Mouse (Mus musculus) pancreas, adult 10 weeks (tissue): Measurements from ENCODE around the gene Kif26a. TPM values are rescaled to one million over a fixed set of nuclear protein-coding genes. Genes with fewer than 3 reads are reported as not detected.

Experiments used
- polyA plus RNA-seq: library from polyadenylated mRNA; stranded (reverse); fragments of 350-450 nt; fragmentation: Illumina TruSeq; extraction: RNeasy Lipid Tissue Mini Kit (QIAGEN cat#74804); gene quantifications from one replicate; pipeline ENCODE4 v1.2.3, GENCODE M21; 2015; ENCODE audit warnings: low read depth, low replicate concordance; ENCODE audit not compliant: insufficient read depth

Gene Kif26a
- polyA plus RNA-seq, result 3.0 TPM

GRCm38 (mm10) chr12:112145875-112146651, at the start of gene Kif26a:
Kif26a (plus strand) TSS chr12:112146208.

GRCm38 (mm10) chr12:112106541-112106971, 39.5 kb upstream of the Kif26a start, which contains the start of gene Aspg:
Aspg (plus strand) TSS chr12:112106679.

Other genes with a start within 250 kb of the Kif26a start
- 8.2 TPM for gene Ppp1r13b, start 238.1 kb upstream of the Kif26a start, polyA plus RNA-seq
- gene Atp5mpl, start 179.2 kb upstream of the Kif26a start, polyA plus RNA-seq, result 98.7 TPM
- not detected for gene Tdrd9, start 174.6 kb upstream of the Kif26a start, polyA plus RNA-seq
- not detected for gene Rd3l, start 164.9 kb upstream of the Kif26a start, polyA plus RNA-seq
- gene Aspg, start 39.5 kb upstream of the Kif26a start, polyA plus RNA-seq, result not detected